Mouse (Mus musculus) heart, embryonic 14.5 days (tissue): ENCODE measurements around the gene Tma16. TPM values are rescaled to one million over a fixed set of nuclear protein-coding genes. Genes with fewer than 3 reads are reported as not detected.

ENCODE experiments used
- ATAC-seq: fragments of 200-750 bp; cut with Nextera tagmentation; 2 replicates; pipeline ENCODE4 v1.8.0; 2017; ENCODE audit warnings: low read depth, moderate TSS enrichment; ENCODE audit not compliant: insufficient number of reproducible peaks, insufficient read depth, low FRiP score
- H3K27ac ChIP-seq, 2 experiments: fragments of 200-500 bp in 1 of 2; fragments of 300-500 bp in 1 of 2; sonication (generic) in 1 of 2; replicated peaks in 1 of 2; 2 replicates each; pipeline ENCODE4 v1.5.1; 2012 to 2014; ENCODE audit warnings: low read depth in 2 of 2, low read length in 2 of 2, control low read depth in 1 of 2, mild to moderate bottlenecking in 1 of 2, mixed read lengths in 1 of 2; ENCODE audit not compliant: control insufficient read depth in 1 of 2, insufficient read depth in 1 of 2
- H3K27me3 ChIP-seq: fragments of 300-500 bp; sonication (generic); 2 replicates; pipeline ENCODE4 v1.6.1; 2014; ENCODE audit warnings: mild to moderate bottlenecking, low read length, control low read depth; ENCODE audit not compliant: control insufficient read depth, insufficient read depth
- H3K36me3 ChIP-seq: fragments of 300-500 bp; sonication (generic); 2 replicates; pipeline ENCODE4 v1.6.1; 2014; ENCODE audit warnings: mild to moderate bottlenecking, control low read depth, low read length, mixed read lengths; ENCODE audit not compliant: control insufficient read depth, insufficient read depth
- H3K4me1 ChIP-seq, 2 experiments: fragments of 200-500 bp in 1 of 2; fragments of 300-500 bp in 1 of 2; sonication (generic) in 1 of 2; 2 replicates each; pipeline ENCODE4 v1.6.1; 2012 to 2014; ENCODE audit warnings: low read length in 2 of 2, control low read depth in 1 of 2, mixed read lengths in 1 of 2; ENCODE audit not compliant: control insufficient read depth in 2 of 2, insufficient read depth in 2 of 2
- H3K4me2 ChIP-seq: fragments of 300-500 bp; sonication (generic); 2 replicates; pipeline ENCODE4 v1.6.1; 2014; ENCODE audit warnings: mild to moderate bottlenecking, low read length
- H3K4me3 ChIP-seq, 2 experiments: fragments of 200-500 bp in 1 of 2; fragments of 300-500 bp in 1 of 2; sonication (generic) in 1 of 2; 2 replicates each; pipeline ENCODE4 v1.5.1; 2012 to 2014; ENCODE audit warnings: low read length in 2 of 2, mild to moderate bottlenecking in 2 of 2, control low read depth in 1 of 2, low read depth in 1 of 2, moderate library complexity in 1 of 2; ENCODE audit not compliant: control insufficient read depth in 1 of 2, insufficient read depth in 1 of 2
- H3K9ac ChIP-seq: fragments of 300-500 bp; sonication (generic); 2 replicates; pipeline ENCODE4 v1.6.1; 2014; ENCODE audit warnings: mild to moderate bottlenecking, low read length
- H3K9me3 ChIP-seq: fragments of 300-500 bp; sonication (generic); 2 replicates; pipeline ENCODE4 v1.6.1; 2016; ENCODE audit warnings: low read length, control low read depth; ENCODE audit not compliant: control insufficient read depth
- WGBS: fragments of 180-500 bp; shearing (Covaris S2); extraction: QIAGEN DNeasy Blood & Tissue Kit; methylation state at CpG from one replicate; pipeline ENCODE4 v1.1.7; 2014; 5-methylcytosine and 5-hydroxymethylcytosine counted together
- polyA plus RNA-seq: library from polyadenylated mRNA; unstranded; fragments of >200 nt; fragmentation: Nextera tagmentation; extraction: Ambion mirVana; gene quantifications from 2 replicates; pipeline ENCODE4 v1.2.1, GENCODE M21; 2014

Gene Tma16
- polyA plus RNA-seq, 1 experiment from 2014 or later, result 7.2 TPM

GRCm38 (mm10) chr8:66444141-66444540 is 42.2 kb downstream of the Tma16 start:
- Histone ChIP-seq H3K9ac (no peak overlapping the region), H3K27me3 (no peaks in the 10 kb centered on the region), H3K9me3 (no peaks in the 10 kb centered on the region), H3K27ac (no peak overlapping the region), H3K36me3 (no peaks in the 10 kb centered on the region), H3K4me1 (no peaks in the 10 kb centered on the region), H3K4me2 (no peak overlapping the region), H3K4me3 (no peak overlapping the region)
- ATAC-seq, result no peak
- 62% methylated on average over 5 of the region's 5 CpGs for WGBS

- no peak overlapping the region for H3K27ac ChIP-seq
- no peak overlapping the region for H3K4me3 ChIP-seq
- 33% methylated on average over 1 of the region's 1 CpGs for WGBS
- H3K9ac ChIP-seq, result no peak overlapping the region
- no peaks in the 10 kb centered on the region for H3K9me3 ChIP-seq
- H3K36me3 ChIP-seq, result no peaks in the 10 kb centered on the region
- H3K27me3 ChIP-seq, result no peaks in the 10 kb centered on the region
- H3K4me1 ChIP-seq, result no peaks in the 10 kb centered on the region
- no peak overlapping the region for H3K4me2 ChIP-seq
- ATAC-seq, result no peak
Observed at GRCm38 (mm10) chr8:66442778-66443177, 43.6 kb downstream of the Tma16 start.

- ATAC-seq, result no peak
- no peak overlapping the region for H3K4me3 ChIP-seq
- no peak overlapping the region for H3K4me2 ChIP-seq
- H3K27me3 ChIP-seq, result no peaks in the 10 kb centered on the region
- H3K4me1 ChIP-seq, result no peaks in the 10 kb centered on the region
- H3K9me3 ChIP-seq, result no peaks in the 10 kb centered on the region
- no peaks in the 10 kb centered on the region for H3K36me3 ChIP-seq
- no peak overlapping the region for H3K9ac ChIP-seq
- no peak overlapping the region for H3K27ac ChIP-seq
- 10% methylated on average over 1 of the region's 1 CpGs for WGBS
Observed at GRCm38 (mm10) chr8:66441123-66441522, 45.2 kb downstream of the Tma16 start.

GRCm38 (mm10) chr8:66438468-66438867 is 47.9 kb downstream of the Tma16 start:
- WGBS, result 66% methylated on average over 4 of the region's 4 CpGs
- Histone ChIP-seq H3K4me1 (no peaks in the 10 kb centered on the region), H3K9ac (no peak overlapping the region), H3K36me3 (no peaks in the 10 kb centered on the region), H3K27ac (no peak overlapping the region), H3K4me3 (no peak overlapping the region), H3K9me3 (no peaks in the 10 kb centered on the region), H3K27me3 (no peaks in the 10 kb centered on the region), H3K4me2 (no peak overlapping the region)
- ATAC-seq, result no peak

- Histone ChIP-seq H3K9me3 (no peaks in the 10 kb centered on the region), H3K4me3 (no peak overlapping the region), H3K4me1 (no peaks in the 10 kb centered on the region), H3K27me3 (no peaks in the 10 kb centered on the region), H3K4me2 (no peak overlapping the region), H3K27ac (no peak overlapping the region), H3K9ac (no peak overlapping the region), H3K36me3 (no peaks in the 10 kb centered on the region)
- ATAC-seq, result no peak
- 57% methylated on average over 3 of the region's 3 CpGs for WGBS
Observed at GRCm38 (mm10) chr8:66437929-66438328, 48.4 kb downstream of the Tma16 start.

- H3K27me3 ChIP-seq, result no peaks in the 10 kb centered on the region
- no peak overlapping the region for H3K9ac ChIP-seq
- no peaks in the 10 kb centered on the region for H3K36me3 ChIP-seq
- no peak overlapping the region for H3K4me2 ChIP-seq
- H3K4me1 ChIP-seq, result no peaks in the 10 kb centered on the region
- no peaks in the 10 kb centered on the region for H3K9me3 ChIP-seq
- ATAC-seq, result no peak
- whole genome bisulfite sequencing, result 92% methylated on average over 1 of the region's 1 CpGs
- no peak overlapping the region for H3K27ac ChIP-seq
- H3K4me3 ChIP-seq, result no peak overlapping the region
Observed at GRCm38 (mm10) chr8:66436804-66437203, 49.5 kb downstream of the Tma16 start.

- H3K4me3 ChIP-seq, result no peak overlapping the region
- H3K9ac ChIP-seq, result no peak overlapping the region
- no peak for ATAC-seq
- no peaks in the 10 kb centered on the region for H3K36me3 ChIP-seq
- no peaks in the 10 kb centered on the region for H3K4me1 ChIP-seq
- no peak overlapping the region for H3K4me2 ChIP-seq
- no peaks in the 10 kb centered on the region for H3K27me3 ChIP-seq
- H3K9me3 ChIP-seq, result no peaks in the 10 kb centered on the region
- no peak overlapping the region for H3K27ac ChIP-seq
Observed at GRCm38 (mm10) chr8:66433577-66433976, 52.8 kb downstream of the Tma16 start.

- H3K4me3 ChIP-seq, result no peak overlapping the region
- no peaks in the 10 kb centered on the region for H3K27me3 ChIP-seq
- H3K9me3 ChIP-seq, result no peaks in the 10 kb centered on the region
- WGBS, result 33% methylated on average over 2 of the region's 2 CpGs
- H3K4me2 ChIP-seq, result no peak overlapping the region
- H3K36me3 ChIP-seq, result no peaks in the 10 kb centered on the region
- no peak for ATAC-seq
- no peaks in the 10 kb centered on the region for H3K4me1 ChIP-seq
- no peak overlapping the region for H3K27ac ChIP-seq
- H3K9ac ChIP-seq, result no peak overlapping the region
Observed at GRCm38 (mm10) chr8:66430639-66431038, 55.7 kb downstream of the Tma16 start.
